Mouse (Mus musculus) CH12.LX (cell line): ENCODE results near the gene Yars. TPM values are rescaled to one million over a fixed set of nuclear protein-coding genes. Genes with fewer than 3 reads are reported as not detected.

Source experiments
- DNase-seq: peaks from one replicate; pipeline ENCODE4 v3.0.0-alpha.2; 2013; ENCODE audit errors: extremely low read depth
- H3K27ac ChIP-seq: 2 replicates; pipeline ENCODE4 v1.5.1; 2012; ENCODE audit warnings: low read depth, mild to moderate bottlenecking, control low read depth, moderate library complexity; ENCODE audit not compliant: insufficient read depth
- H3K27me3 ChIP-seq: replicated peaks from 2 replicates; pipeline ENCODE3; 2012; ENCODE audit warnings: inconsistent platforms
- H3K36me3 ChIP-seq, 2 experiments: replicated peaks in 1 of 2; 2 replicates each; pipeline versions ENCODE3 to v1.6.1; 2012; ENCODE audit warnings: inconsistent platforms in 1 of 2, low read length in 1 of 2, mild to moderate bottlenecking in 1 of 2, mixed read lengths in 1 of 2, moderate library complexity in 1 of 2; ENCODE audit not compliant: control insufficient read depth in 1 of 2, insufficient read depth in 1 of 2
- H3K4me1 ChIP-seq, 2 experiments: 2 replicates each; pipeline ENCODE4 v1.6.1; 2012; ENCODE audit warnings: inconsistent platforms in 1 of 2, moderate library complexity in 1 of 2; ENCODE audit not compliant: insufficient read depth in 2 of 2, control insufficient read depth in 1 of 2
- H3K4me2 ChIP-seq: 2 replicates; pipeline ENCODE4 v1.6.1; 2012; ENCODE audit warnings: low read depth, mild to moderate bottlenecking, control low read depth; ENCODE audit not compliant: poor library complexity, insufficient read depth, severe bottlenecking
- H3K4me3 ChIP-seq, 3 experiments: fragments of 150-350 bp in 1 of 3; sonication (generic) in 1 of 3; replicated peaks in 1 of 3; 2 replicates each; pipeline versions ENCODE3 to v1.5.1; 2011 to 2012; ENCODE audit warnings: low read depth in 2 of 3, low read length in 2 of 3, mild to moderate bottlenecking in 2 of 3, moderate library complexity in 2 of 3, control low read depth in 1 of 3, improper control_type of control experiment in 1 of 3, inconsistent platforms in 1 of 3, mixed read lengths in 1 of 3; ENCODE audit not compliant: poor library complexity in 1 of 3
- H3K79me2 ChIP-seq: replicated peaks from 2 replicates; pipeline ENCODE4 v1.6.1; 2012; ENCODE audit warnings: mild to moderate bottlenecking, moderate library complexity; ENCODE audit not compliant: control insufficient read depth, poor library complexity, insufficient read depth, severe bottlenecking; ENCODE audit errors: extremely low read depth
- H3K9ac ChIP-seq: 2 replicates; pipeline ENCODE4 v1.6.1; 2012; ENCODE audit warnings: low read depth, mild to moderate bottlenecking, control low read depth, moderate library complexity; ENCODE audit not compliant: insufficient read depth
- H3K9me3 ChIP-seq: replicated peaks from 2 replicates; pipeline ENCODE3; 2012; ENCODE audit warnings: low read length, inconsistent platforms, mixed read lengths
- BHLHE40 ChIP-seq: IDR thresholded peaks from 2 replicates; pipeline ENCODE4 v1.6.1; 2011; ENCODE audit warnings: mild to moderate bottlenecking, low read depth, low read length, improper control_type of control experiment
- CHD2 ChIP-seq: IDR thresholded peaks from 2 replicates; pipeline ENCODE4 v1.6.1; 2011; ENCODE audit warnings: low read length, improper control_type of control experiment
- ELF1 ChIP-seq: IDR thresholded peaks from 2 replicates; pipeline ENCODE4 v1.6.1; 2014; ENCODE audit warnings: low read depth, mild to moderate bottlenecking, inconsistent platforms, low read length, improper control_type of control experiment
- EP300 ChIP-seq: IDR thresholded peaks from 2 replicates; pipeline ENCODE4 v1.6.1; 2011; ENCODE audit warnings: low read length, improper control_type of control experiment
- ETS1 ChIP-seq: conservative IDR thresholded peaks from 2 replicates; pipeline ENCODE4 v1.6.1; 2012; ENCODE audit warnings: low read depth, mild to moderate bottlenecking, inconsistent platforms, low read length, improper control_type of control experiment, moderate library complexity
- HCFC1 ChIP-seq: IDR thresholded peaks from 2 replicates; pipeline ENCODE4 v1.6.1; 2012; ENCODE audit warnings: low read depth, mild to moderate bottlenecking, inconsistent platforms, low read length, improper control_type of control experiment
- IRF4 ChIP-seq: IDR thresholded peaks from 2 replicates; pipeline ENCODE4 v1.6.1; 2014; ENCODE audit warnings: low read depth, mild to moderate bottlenecking, inconsistent platforms, low read length, improper control_type of control experiment
- JUN ChIP-seq: IDR thresholded peaks from 2 replicates; pipeline ENCODE4 v1.6.1; 2011; ENCODE audit warnings: low read depth, mild to moderate bottlenecking, low read length, improper control_type of control experiment, moderate library complexity; ENCODE audit not compliant: insufficient read depth
- JUND ChIP-seq: conservative IDR thresholded peaks from 2 replicates; pipeline ENCODE4 v1.6.1; 2011; ENCODE audit warnings: low read depth, low read length, improper control_type of control experiment
- KAT2A ChIP-seq: IDR thresholded peaks from 2 replicates; pipeline ENCODE4 v1.6.1; 2012; ENCODE audit warnings: low read length, improper control_type of control experiment, inconsistent platforms; ENCODE audit not compliant: insufficient replicate concordance
- MAFK ChIP-seq: IDR thresholded peaks from 2 replicates; pipeline ENCODE4 v1.6.1; 2011; ENCODE audit warnings: low read length, improper control_type of control experiment; ENCODE audit not compliant: insufficient replicate concordance
- MAX ChIP-seq: IDR thresholded peaks from 2 replicates; pipeline ENCODE4 v1.6.1; 2011; ENCODE audit warnings: low read length, improper control_type of control experiment
- MAZ ChIP-seq: IDR thresholded peaks from 2 replicates; pipeline ENCODE4 v1.6.1; 2012; ENCODE audit warnings: low read depth, mild to moderate bottlenecking, inconsistent platforms, low read length, improper control_type of control experiment, moderate library complexity
- MEF2A ChIP-seq: IDR thresholded peaks from 2 replicates; pipeline ENCODE4 v1.6.1; 2014; ENCODE audit warnings: low read depth, mild to moderate bottlenecking, inconsistent platforms, low read length, improper control_type of control experiment, borderline replicate concordance
- MYC ChIP-seq: IDR thresholded peaks from 2 replicates; pipeline ENCODE4 v1.6.1; 2011; ENCODE audit warnings: low read depth, mild to moderate bottlenecking, improper control_type of control experiment, low read length
- NRF1 ChIP-seq: IDR thresholded peaks from 2 replicates; pipeline ENCODE4 v1.6.1; 2014; ENCODE audit warnings: low read depth, mild to moderate bottlenecking, inconsistent platforms, low read length, improper control_type of control experiment, moderate library complexity
- PAX5 ChIP-seq: IDR thresholded peaks from 2 replicates; pipeline ENCODE4 v1.6.1; 2012; ENCODE audit warnings: low read length, inconsistent platforms, mixed read lengths
- POLR2AphosphoS2 ChIP-seq: IDR thresholded peaks from 2 replicates; pipeline ENCODE4 v1.6.1; 2011; ENCODE audit warnings: low read depth, low read length, improper control_type of control experiment
- RAD21 ChIP-seq: IDR thresholded peaks from 2 replicates; pipeline ENCODE4 v1.6.1; 2011; ENCODE audit warnings: low read depth, mild to moderate bottlenecking, low read length, improper control_type of control experiment, moderate library complexity
- RCOR1 ChIP-seq: conservative IDR thresholded peaks from 2 replicates; pipeline ENCODE4 v1.6.1; 2012; ENCODE audit warnings: low read depth, mild to moderate bottlenecking, inconsistent platforms, low read length, improper control_type of control experiment
- SIN3A ChIP-seq: IDR thresholded peaks from 2 replicates; pipeline ENCODE4 v1.6.1; 2012; ENCODE audit warnings: low read length, improper control_type of control experiment, inconsistent platforms
- SMC3 ChIP-seq: IDR thresholded peaks from 2 replicates; pipeline ENCODE4 v1.6.1; 2011; ENCODE audit warnings: low read depth, low read length, improper control_type of control experiment
- TBP ChIP-seq: conservative IDR thresholded peaks from 2 replicates; pipeline ENCODE4 v1.6.1; 2011; ENCODE audit warnings: low read depth, low read length, improper control_type of control experiment
- UBTF ChIP-seq: IDR thresholded peaks from 2 replicates; pipeline ENCODE4 v1.6.1; 2012; ENCODE audit warnings: low read depth, mild to moderate bottlenecking, inconsistent platforms, low read length, improper control_type of control experiment, moderate library complexity
- USF1 ChIP-seq: IDR thresholded peaks from 2 replicates; pipeline ENCODE4 v1.6.1; 2014; ENCODE audit warnings: low read depth, mild to moderate bottlenecking, inconsistent platforms, low read length, improper control_type of control experiment
- USF2 ChIP-seq: conservative IDR thresholded peaks from 2 replicates; pipeline ENCODE4 v1.6.1; 2011; ENCODE audit warnings: low read depth, low read length, improper control_type of control experiment
- ZC3H11A ChIP-seq: IDR thresholded peaks from 2 replicates; pipeline ENCODE4 v1.6.1; 2012; ENCODE audit warnings: low read depth, mild to moderate bottlenecking, inconsistent platforms, low read length, improper control_type of control experiment
- ZMIZ1 ChIP-seq: IDR thresholded peaks from 2 replicates; pipeline ENCODE4 v1.6.1; 2012; ENCODE audit warnings: low read depth, mild to moderate bottlenecking, inconsistent platforms, low read length, improper control_type of control experiment
- dilution Hi-C: fragments of 300-500 bp; cut with MboI; formaldehyde crosslinking; loops from 2 replicates; pipeline ENCODE4 v1.14.3; 2020; ENCODE audit warnings: low sequenced_read_pairs; ENCODE audit not compliant: extremely low pct_unique_long_range_greater_than_20kb, extremely low pct_ligation_motif_present
- in situ Hi-C: fragments of 300-500 bp; cut with MboI; formaldehyde crosslinking; loops from 3 replicates; pipeline ENCODE4 v1.14.3; 2019; ENCODE audit warnings: low sequenced_read_pairs, low pct_ligation_motif_present, low pct_unique_long_range_greater_than_20kb, mixed read lengths
- polyA plus RNA-seq: library from polyadenylated mRNA; unstranded; fragments of >175 nt; gene quantifications from 2 replicates; pipeline ENCODE4 v1.2.1, GENCODE M21; 2012; ENCODE audit warnings: low read depth; ENCODE audit not compliant: insufficient read length
- total RNA-seq, 2 experiments: library from RNA; depleted of rRNA; stranded (reverse); fragments of 300-350 nt in 1 of 2; fragments of >200 nt in 1 of 2; gene quantifications; 2 replicates each; pipeline ENCODE4 v1.2.3; 2012 to 2014

Yars gene
- total and polyA plus RNA-seq, 3 experiments = 96.3 to 207 (median 180) TPM

GRCm38 (mm10) chr4:129151276-129151811, 38.2 kb upstream of the Yars start:
- in situ Hi-C loops = no loop called here
- Histone ChIP-seq H3K9ac (no peak overlapping the region), H3K4me3 (no peak overlapping the region), H3K27ac (no peak overlapping the region), H3K36me3 (peaks cover 57 to 91% of the 10 kb centered on the region in 2 experiments), H3K4me2 (no peak overlapping the region), H3K27me3 (no peaks in the 10 kb centered on the region), H3K4me1 (no peaks in the 10 kb centered on the region), H3K79me2 (no peaks in the 10 kb centered on the region), H3K9me3 (no peaks in the 10 kb centered on the region)
- dilution Hi-C loops = no loop called here
- TF ChIP-seq RCOR1 (no peak), PAX5 (no peak), USF2 (no peak), MEF2A (no peak), ZMIZ1 (no peak), KAT2A (no peak), CHD2 (no peak), NRF1 (no peak), POLR2AphosphoS2 (no peak)
- DNase-seq = no peak

GRCm38 (mm10) chr4:129157541-129157940, 32.0 kb upstream of the Yars start:
- in situ Hi-C loops = no loop called here

GRCm38 (mm10) chr4:129158549-129158948, 31.0 kb upstream of the Yars start:
- dilution Hi-C loops (no loop called here), in situ Hi-C loops (no loop called here)
- no peaks in the 10 kb centered on the region for H3K9me3 ChIP-seq
- H3K27ac ChIP-seq = no peak overlapping the region
- H3K4me3 ChIP-seq = no peak overlapping the region
- H3K27me3 ChIP-seq = no peaks in the 10 kb centered on the region
- no peak overlapping the region for H3K4me2 ChIP-seq
- DNase-seq = no peak
- TF ChIP-seq MEF2A = no peak
- no peak for TF ChIP-seq ELF1
- TF ChIP-seq MAZ = no peak
- TF ChIP-seq PAX5 = no peak
- TF ChIP-seq CHD2 = no peak
- no peak for TF ChIP-seq NRF1
- no peak for TF ChIP-seq IRF4
- TF ChIP-seq MYC = no peak
- no peak for TF ChIP-seq ZMIZ1
- no peak for TF ChIP-seq MAFK
- no peak for TF ChIP-seq SIN3A
- no peak for TF ChIP-seq USF2
- TF ChIP-seq ETS1 = no peak
- TF ChIP-seq JUND = no peak
- TF ChIP-seq BHLHE40 = no peak
- no peak for TF ChIP-seq RCOR1
- no peak for TF ChIP-seq USF1
- TF ChIP-seq POLR2AphosphoS2 = no peak
- H3K79me2 ChIP-seq = no peaks in the 10 kb centered on the region
- H3K36me3 ChIP-seq = peaks cover 31 to 78% of the 10 kb centered on the region in 2 experiments
- no peak overlapping the region for H3K9ac ChIP-seq
- no peaks in the 10 kb centered on the region for H3K4me1 ChIP-seq

More at GRCm38 (mm10) chr4:129157541-129157940, 32.0 kb upstream of the Yars start:
- Histone ChIP-seq H3K4me2 (no peak overlapping the region), H3K27ac (no peak overlapping the region), H3K9me3 (no peaks in the 10 kb centered on the region), H3K79me2 (no peaks in the 10 kb centered on the region)
- TF ChIP-seq RAD21 = no peak
- no peak for TF ChIP-seq ELF1
- TF ChIP-seq HCFC1 = no peak
- no peak for TF ChIP-seq EP300
- TF ChIP-seq ZC3H11A = no peak
- no peak for TF ChIP-seq POLR2AphosphoS2
- TF ChIP-seq NRF1 = no peak
- no peak for TF ChIP-seq JUN
- no peak for TF ChIP-seq SMC3
- no peak for TF ChIP-seq UBTF
- no peak for TF ChIP-seq TBP
- no peak for TF ChIP-seq MAX
- no peak for TF ChIP-seq BHLHE40
- TF ChIP-seq ZMIZ1 = no peak
- TF ChIP-seq, all 38 proteins: peak for 0
- Histone ChIP-seq H3K4me1 (no peaks in the 10 kb centered on the region), H3K36me3 (peaks cover 39 to 79% of the 10 kb centered on the region in 2 experiments), H3K27me3 (no peaks in the 10 kb centered on the region), H3K9ac (no peak overlapping the region), H3K4me3 (no peak overlapping the region)
- no peak for DNase-seq
- dilution Hi-C loops = no loop called here
